Mouse (Mus musculus): ENCODE results near the gene Meis2. TPM values are rescaled to one million over a fixed set of nuclear protein-coding genes. Genes with fewer than 3 reads are reported as not detected.

The Meis2 gene
- polyA plus RNA-seq, 1 experiment = 1.4 TPM

DNA sequence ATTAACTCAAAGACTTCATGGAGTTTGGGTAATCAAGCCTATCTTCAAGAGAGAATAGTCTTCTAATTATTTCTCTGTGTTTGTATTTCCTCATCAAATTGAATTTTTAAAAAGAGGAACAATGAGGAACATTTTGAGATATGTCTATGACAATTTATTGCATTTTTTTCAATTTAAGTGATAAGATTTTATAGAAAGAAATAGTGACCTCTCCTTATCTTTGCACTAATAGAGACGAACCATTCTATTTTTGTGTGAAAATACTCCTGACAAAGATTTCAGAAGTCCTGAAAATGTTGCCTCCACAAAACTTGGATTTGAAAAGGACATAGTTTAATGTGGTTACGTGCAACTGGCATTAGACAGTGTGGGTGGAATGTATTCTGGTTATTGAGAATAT lies 131.3 kb downstream of the Meis2 start:
- H3K27me3 ChIP-seq (ENCODE audit: control insufficient read depth, insufficient read depth, low read length) = no peaks in the 10 kb centered on the region
- TF ChIP-seq CTCF (IDR thresholded peaks at IDR 0.05; ENCODE audit: control insufficient read depth, insufficient read depth, insufficient replicate concordance, low read depth, low read length) (no peak), POLR2A (IDR thresholded peaks at IDR 0.05; ENCODE audit: control insufficient read depth, low read depth, low read length) (no peak)
- H3K4me3 ChIP-seq (ENCODE audit: control insufficient read depth, low read depth, low read length) = no peak overlapping the region
- no peaks in the 10 kb centered on the region for H3K36me3 ChIP-seq (ENCODE audit: control insufficient read depth, insufficient read depth, low read length)
- no peaks in the 10 kb centered on the region for H3K4me1 ChIP-seq (ENCODE audit: control insufficient read depth, insufficient read depth, low read length)
- no peak overlapping the region for H3K27ac ChIP-seq (ENCODE audit: control insufficient read depth, insufficient read depth, low read depth, low read length)

GRCm38 (mm10) chr2:115933259-115933658 lies 132.4 kb downstream of the Meis2 start:
- Histone ChIP-seq H3K27ac (ENCODE audit: control insufficient read depth, insufficient read depth, low read depth, low read length) (no peak overlapping the region), H3K4me3 (ENCODE audit: control insufficient read depth, low read depth, low read length) (no peak overlapping the region), H3K36me3 (ENCODE audit: control insufficient read depth, insufficient read depth, low read length) (no peaks in the 10 kb centered on the region), H3K27me3 (ENCODE audit: control insufficient read depth, insufficient read depth, low read length) (no peaks in the 10 kb centered on the region), H3K4me1 (ENCODE audit: control insufficient read depth, insufficient read depth, low read length) (no peaks in the 10 kb centered on the region)
- TF ChIP-seq CTCF (IDR thresholded peaks at IDR 0.05; ENCODE audit: control insufficient read depth, insufficient read depth, insufficient replicate concordance, low read depth, low read length) (no peak), POLR2A (IDR thresholded peaks at IDR 0.05; ENCODE audit: control insufficient read depth, low read depth, low read length) (no peak)

- Histone ChIP-seq H3K4me3 (ENCODE audit: control insufficient read depth, low read depth, low read length) (no peak overlapping the region), H3K4me1 (ENCODE audit: control insufficient read depth, insufficient read depth, low read length) (no peaks in the 10 kb centered on the region), H3K27ac (ENCODE audit: control insufficient read depth, insufficient read depth, low read depth, low read length) (no peak overlapping the region), H3K36me3 (ENCODE audit: control insufficient read depth, insufficient read depth, low read length) (no peaks in the 10 kb centered on the region), H3K27me3 (ENCODE audit: control insufficient read depth, insufficient read depth, low read length) (no peaks in the 10 kb centered on the region)
- no peak for TF ChIP-seq POLR2A (IDR thresholded peaks at IDR 0.05; ENCODE audit: control insufficient read depth, low read depth, low read length)
- TF ChIP-seq CTCF (IDR thresholded peaks at IDR 0.05; ENCODE audit: control insufficient read depth, insufficient read depth, insufficient replicate concordance, low read depth, low read length) = no peak
These were observed 139.9 kb downstream of the Meis2 start for GRCm38 (mm10) chr2:115925744-115926143.

DNA sequence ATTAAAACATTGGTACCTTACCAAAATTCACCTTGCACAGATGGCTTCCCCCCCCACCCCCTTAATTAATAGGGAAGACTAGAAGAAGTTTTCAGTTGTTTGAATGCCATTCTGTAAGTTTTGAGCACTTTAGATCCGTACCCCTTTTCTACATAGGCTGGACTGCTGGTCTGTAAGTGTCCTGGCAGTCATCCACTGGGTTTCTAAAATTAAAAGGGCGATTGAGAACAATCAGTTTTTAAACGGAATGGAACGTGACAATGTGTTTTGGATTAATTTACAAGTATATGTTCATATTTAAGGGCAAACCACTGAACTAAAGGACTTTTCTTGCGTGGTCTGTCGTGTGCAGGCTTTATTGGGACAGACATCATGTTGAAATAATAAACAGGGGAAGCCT lies 141.2 kb downstream of the Meis2 start:
- Histone ChIP-seq H3K27me3 (ENCODE audit: control insufficient read depth, insufficient read depth, low read length) (no peaks in the 10 kb centered on the region), H3K4me3 (ENCODE audit: control insufficient read depth, low read depth, low read length) (no peak overlapping the region), H3K36me3 (ENCODE audit: control insufficient read depth, insufficient read depth, low read length) (no peaks in the 10 kb centered on the region), H3K27ac (ENCODE audit: control insufficient read depth, insufficient read depth, low read depth, low read length) (no peak overlapping the region), H3K4me1 (ENCODE audit: control insufficient read depth, insufficient read depth, low read length) (no peaks in the 10 kb centered on the region)
- TF ChIP-seq POLR2A (IDR thresholded peaks at IDR 0.05; ENCODE audit: control insufficient read depth, low read depth, low read length) (no peak), CTCF (IDR thresholded peaks at IDR 0.05; ENCODE audit: control insufficient read depth, insufficient read depth, insufficient replicate concordance, low read depth, low read length) (no peak)

- no peaks in the 10 kb centered on the region for H3K36me3 ChIP-seq (ENCODE audit: control insufficient read depth, insufficient read depth, low read length)
- H3K27ac ChIP-seq (ENCODE audit: control insufficient read depth, insufficient read depth, low read depth, low read length) = no peak overlapping the region
- no peak for TF ChIP-seq CTCF (IDR thresholded peaks at IDR 0.05; ENCODE audit: control insufficient read depth, insufficient read depth, insufficient replicate concordance, low read depth, low read length)
- TF ChIP-seq POLR2A (IDR thresholded peaks at IDR 0.05; ENCODE audit: control insufficient read depth, low read depth, low read length) = no peak
These were observed 142.4 kb downstream of the Meis2 start for GRCm38 (mm10) chr2:115923247-115923646.

GRCm38 (mm10) chr2:115921687-115922086 lies 144.0 kb downstream of the Meis2 start:
- Histone ChIP-seq H3K4me3 (ENCODE audit: control insufficient read depth, low read depth, low read length) (no peak overlapping the region), H3K4me1 (ENCODE audit: control insufficient read depth, insufficient read depth, low read length) (no peaks in the 10 kb centered on the region), H3K27ac (ENCODE audit: control insufficient read depth, insufficient read depth, low read depth, low read length) (no peak overlapping the region), H3K36me3 (ENCODE audit: control insufficient read depth, insufficient read depth, low read length) (no peaks in the 10 kb centered on the region), H3K27me3 (ENCODE audit: control insufficient read depth, insufficient read depth, low read length) (no peaks in the 10 kb centered on the region)
- TF ChIP-seq POLR2A (IDR thresholded peaks at IDR 0.05; ENCODE audit: control insufficient read depth, low read depth, low read length) (no peak), CTCF (IDR thresholded peaks at IDR 0.05; ENCODE audit: control insufficient read depth, insufficient read depth, insufficient replicate concordance, low read depth, low read length) (no peak)

More at GRCm38 (mm10) chr2:115923247-115923646, 142.4 kb downstream of the Meis2 start:
- Histone ChIP-seq H3K4me1 (ENCODE audit: control insufficient read depth, insufficient read depth, low read length) (no peaks in the 10 kb centered on the region), H3K4me3 (ENCODE audit: control insufficient read depth, low read depth, low read length) (no peak overlapping the region), H3K27me3 (ENCODE audit: control insufficient read depth, insufficient read depth, low read length) (no peaks in the 10 kb centered on the region)

DNA sequence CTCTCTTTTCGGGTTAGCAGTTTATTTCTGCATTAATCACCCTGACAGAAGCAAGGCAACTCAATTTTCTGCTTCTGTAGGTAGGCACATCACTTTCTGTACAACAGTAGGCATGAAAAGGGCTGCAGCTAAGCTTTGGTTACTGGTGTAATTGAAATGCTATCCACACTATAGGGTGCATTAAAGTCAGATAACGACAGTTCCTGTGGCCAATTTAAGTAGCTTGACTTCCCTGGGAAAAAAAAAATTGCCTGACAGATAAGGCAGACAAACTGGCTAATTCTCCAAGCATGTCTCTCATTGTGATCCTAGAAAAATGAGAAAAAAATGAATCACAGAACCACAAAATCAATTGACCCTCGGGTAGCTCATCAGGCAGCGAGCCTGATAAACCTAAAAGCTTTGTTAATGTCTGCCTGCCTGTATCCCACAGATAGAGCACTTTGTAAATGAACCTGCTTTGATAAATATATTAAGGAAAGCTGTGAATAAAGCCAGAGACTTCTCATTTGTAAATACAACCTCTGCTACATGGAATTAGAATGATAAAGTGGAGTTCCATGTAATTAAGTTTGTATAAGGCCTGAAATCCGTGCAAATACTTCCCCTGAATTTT lies 145.2 kb downstream of the Meis2 start:
- TF ChIP-seq CTCF (IDR thresholded peaks at IDR 0.05; ENCODE audit: control insufficient read depth, insufficient read depth, insufficient replicate concordance, low read depth, low read length) = no peak
- TF ChIP-seq POLR2A (IDR thresholded peaks at IDR 0.05; ENCODE audit: control insufficient read depth, low read depth, low read length) = no peak
- H3K36me3 ChIP-seq (ENCODE audit: control insufficient read depth, insufficient read depth, low read length) = no peaks in the 10 kb centered on the region
- H3K4me1 ChIP-seq (ENCODE audit: control insufficient read depth, insufficient read depth, low read length) = no peaks in the 10 kb centered on the region
- no peak overlapping the region for H3K4me3 ChIP-seq (ENCODE audit: control insufficient read depth, low read depth, low read length)
- H3K27me3 ChIP-seq (ENCODE audit: control insufficient read depth, insufficient read depth, low read length) = no peaks in the 10 kb centered on the region
- no peak overlapping the region for H3K27ac ChIP-seq (ENCODE audit: control insufficient read depth, insufficient read depth, low read depth, low read length)
